Mouse (Mus musculus) limb, embryonic 12.5 days (tissue): ENCODE data around the gene Pbrm1. TPM values are rescaled to one million over a fixed set of nuclear protein-coding genes. Genes with fewer than 3 reads are reported as not detected.

Experiments
- polyA plus RNA-seq: library from polyadenylated mRNA; unstranded; fragments of >200 nt; fragmentation: Nextera tagmentation; extraction: Ambion mirVana; gene quantifications from 2 replicates; pipeline ENCODE4 v1.2.1, GENCODE M21; 2016

Gene Pbrm1
- polyA plus RNA-seq, 1 experiment from 2014 or later, result 189 TPM

Other genes starting within 250 kb of the Pbrm1 start
- gene Tmem110, start 193.5 kb upstream of the Pbrm1 start, polyA plus RNA-seq, result 38.8 and 41.5 TPM in 2 replicates
- gene Mustn1, start 139.9 kb upstream of the Pbrm1 start, polyA plus RNA-seq, result 5.9 and 6.8 TPM in 2 replicates
- gene Itih4, start 132.7 kb upstream of the Pbrm1 start, polyA plus RNA-seq, result 0.10 TPM in 1 of 2 replicates, not detected in the other
- gene Itih3, start 95.4 kb upstream of the Pbrm1 start, polyA plus RNA-seq, result 0.09 TPM in 1 of 2 replicates, not detected in the other
- 0.06 TPM in 1 of 2 replicates, not detected in the other for gene Itih1, start 75.8 kb upstream of the Pbrm1 start, polyA plus RNA-seq
- 17.2 and 18.8 TPM in 2 replicates for gene Nek4, start 67.8 kb upstream of the Pbrm1 start, polyA plus RNA-seq
- 54.7 and 61.5 TPM in 2 replicates for gene Glt8d1, start 17.7 kb upstream of the Pbrm1 start, polyA plus RNA-seq
- gene Spcs1, start 17.5 kb upstream of the Pbrm1 start, polyA plus RNA-seq, result 322 and 342 TPM in 2 replicates
- 110 and 117 TPM in 2 replicates for gene Gnl3, start within 50 bp of the Pbrm1 start, polyA plus RNA-seq
- gene Smim4, start 109.8 kb downstream of the Pbrm1 start, polyA plus RNA-seq, result 59.6 and 65.7 TPM in 2 replicates
- 485 and 500 TPM in 2 replicates for gene Nt5dc2, start 111.9 kb downstream of the Pbrm1 start, polyA plus RNA-seq
- gene Stab1, start 149.5 kb downstream of the Pbrm1 start, polyA plus RNA-seq, result 14.9 and 18.0 TPM in 2 replicates
- gene Tnnc1, start 189.2 kb downstream of the Pbrm1 start, polyA plus RNA-seq, result 140 and 161 TPM in 2 replicates
- gene Nisch, start 197.8 kb downstream of the Pbrm1 start, polyA plus RNA-seq, result 507 and 522 TPM in 2 replicates
- 0.58 and 0.84 TPM in 2 replicates for gene Sema3g, start 198.7 kb downstream of the Pbrm1 start, polyA plus RNA-seq
- gene Phf7, start 232.2 kb downstream of the Pbrm1 start, polyA plus RNA-seq, result 13.5 and 14.1 TPM in 2 replicates
- gene Bap1, start 232.3 kb downstream of the Pbrm1 start, polyA plus RNA-seq, result 106 and 118 TPM in 2 replicates